Mouse (Mus musculus) CH12.LX (cell line): ENCODE measurements around the gene Asic4. TPM values are rescaled to one million over a fixed set of nuclear protein-coding genes. Genes with fewer than 3 reads are reported as not detected.

Experiments
- DNase-seq: peaks from one replicate; pipeline ENCODE4 v3.0.0-alpha.2; 2013; ENCODE audit errors: extremely low read depth
- H3K27ac ChIP-seq: 2 replicates; pipeline ENCODE4 v1.5.1; 2012; ENCODE audit warnings: low read depth, mild to moderate bottlenecking, control low read depth, moderate library complexity; ENCODE audit not compliant: insufficient read depth
- H3K27me3 ChIP-seq: replicated peaks from 2 replicates; pipeline ENCODE3; 2012; ENCODE audit warnings: inconsistent platforms
- H3K36me3 ChIP-seq, 2 experiments: replicated peaks in 1 of 2; 2 replicates each; pipeline versions ENCODE3 to v1.6.1; 2012; ENCODE audit warnings: inconsistent platforms in 1 of 2, low read length in 1 of 2, mild to moderate bottlenecking in 1 of 2, mixed read lengths in 1 of 2, moderate library complexity in 1 of 2; ENCODE audit not compliant: control insufficient read depth in 1 of 2, insufficient read depth in 1 of 2
- H3K4me1 ChIP-seq, 2 experiments: 2 replicates each; pipeline ENCODE4 v1.6.1; 2012; ENCODE audit warnings: inconsistent platforms in 1 of 2, moderate library complexity in 1 of 2; ENCODE audit not compliant: insufficient read depth in 2 of 2, control insufficient read depth in 1 of 2
- H3K4me2 ChIP-seq: 2 replicates; pipeline ENCODE4 v1.6.1; 2012; ENCODE audit warnings: low read depth, mild to moderate bottlenecking, control low read depth; ENCODE audit not compliant: poor library complexity, insufficient read depth, severe bottlenecking
- H3K4me3 ChIP-seq, 3 experiments: fragments of 150-350 bp in 1 of 3; sonication (generic) in 1 of 3; replicated peaks in 1 of 3; 2 replicates each; pipeline versions ENCODE3 to v1.5.1; 2011 to 2012; ENCODE audit warnings: low read depth in 2 of 3, low read length in 2 of 3, mild to moderate bottlenecking in 2 of 3, moderate library complexity in 2 of 3, control low read depth in 1 of 3, improper control_type of control experiment in 1 of 3, inconsistent platforms in 1 of 3, mixed read lengths in 1 of 3; ENCODE audit not compliant: poor library complexity in 1 of 3
- H3K79me2 ChIP-seq: replicated peaks from 2 replicates; pipeline ENCODE4 v1.6.1; 2012; ENCODE audit warnings: mild to moderate bottlenecking, moderate library complexity; ENCODE audit not compliant: control insufficient read depth, poor library complexity, insufficient read depth, severe bottlenecking; ENCODE audit errors: extremely low read depth
- H3K9ac ChIP-seq: 2 replicates; pipeline ENCODE4 v1.6.1; 2012; ENCODE audit warnings: low read depth, mild to moderate bottlenecking, control low read depth, moderate library complexity; ENCODE audit not compliant: insufficient read depth
- H3K9me3 ChIP-seq: replicated peaks from 2 replicates; pipeline ENCODE3; 2012; ENCODE audit warnings: low read length, inconsistent platforms, mixed read lengths
- BHLHE40 ChIP-seq: IDR thresholded peaks from 2 replicates; pipeline ENCODE4 v1.6.1; 2011; ENCODE audit warnings: mild to moderate bottlenecking, low read depth, low read length, improper control_type of control experiment
- CHD1 ChIP-seq: IDR thresholded peaks from 2 replicates; pipeline ENCODE4 v1.6.1; 2012; ENCODE audit warnings: low read depth, low read length, improper control_type of control experiment, inconsistent platforms
- E2F4 ChIP-seq: IDR thresholded peaks from 2 replicates; pipeline ENCODE4 v1.6.1; 2011; ENCODE audit warnings: low read depth, low read length, improper control_type of control experiment; ENCODE audit not compliant: insufficient replicate concordance
- EP300 ChIP-seq: IDR thresholded peaks from 2 replicates; pipeline ENCODE4 v1.6.1; 2011; ENCODE audit warnings: low read length, improper control_type of control experiment
- GABPA ChIP-seq: IDR thresholded peaks from 2 replicates; pipeline ENCODE4 v1.6.1; 2012; ENCODE audit warnings: low read depth, low read length, improper control_type of control experiment, inconsistent platforms; ENCODE audit not compliant: insufficient replicate concordance
- HCFC1 ChIP-seq: IDR thresholded peaks from 2 replicates; pipeline ENCODE4 v1.6.1; 2012; ENCODE audit warnings: low read depth, mild to moderate bottlenecking, inconsistent platforms, low read length, improper control_type of control experiment
- IRF4 ChIP-seq: IDR thresholded peaks from 2 replicates; pipeline ENCODE4 v1.6.1; 2014; ENCODE audit warnings: low read depth, mild to moderate bottlenecking, inconsistent platforms, low read length, improper control_type of control experiment
- JUND ChIP-seq: conservative IDR thresholded peaks from 2 replicates; pipeline ENCODE4 v1.6.1; 2011; ENCODE audit warnings: low read depth, low read length, improper control_type of control experiment
- KAT2A ChIP-seq: IDR thresholded peaks from 2 replicates; pipeline ENCODE4 v1.6.1; 2012; ENCODE audit warnings: low read length, improper control_type of control experiment, inconsistent platforms; ENCODE audit not compliant: insufficient replicate concordance
- MAFK ChIP-seq: IDR thresholded peaks from 2 replicates; pipeline ENCODE4 v1.6.1; 2011; ENCODE audit warnings: low read length, improper control_type of control experiment; ENCODE audit not compliant: insufficient replicate concordance
- MAX ChIP-seq: IDR thresholded peaks from 2 replicates; pipeline ENCODE4 v1.6.1; 2011; ENCODE audit warnings: low read length, improper control_type of control experiment
- MYC ChIP-seq: IDR thresholded peaks from 2 replicates; pipeline ENCODE4 v1.6.1; 2011; ENCODE audit warnings: low read depth, mild to moderate bottlenecking, improper control_type of control experiment, low read length
- PAX5 ChIP-seq: IDR thresholded peaks from 2 replicates; pipeline ENCODE4 v1.6.1; 2012; ENCODE audit warnings: low read length, inconsistent platforms, mixed read lengths
- RCOR1 ChIP-seq: conservative IDR thresholded peaks from 2 replicates; pipeline ENCODE4 v1.6.1; 2012; ENCODE audit warnings: low read depth, mild to moderate bottlenecking, inconsistent platforms, low read length, improper control_type of control experiment
- TBP ChIP-seq: conservative IDR thresholded peaks from 2 replicates; pipeline ENCODE4 v1.6.1; 2011; ENCODE audit warnings: low read depth, low read length, improper control_type of control experiment
- TCF12 ChIP-seq: IDR thresholded peaks from 2 replicates; pipeline ENCODE4 v1.6.1; 2014; ENCODE audit warnings: low read depth, mild to moderate bottlenecking, inconsistent platforms, low read length, improper control_type of control experiment
- UBTF ChIP-seq: IDR thresholded peaks from 2 replicates; pipeline ENCODE4 v1.6.1; 2012; ENCODE audit warnings: low read depth, mild to moderate bottlenecking, inconsistent platforms, low read length, improper control_type of control experiment, moderate library complexity
- USF1 ChIP-seq: IDR thresholded peaks from 2 replicates; pipeline ENCODE4 v1.6.1; 2014; ENCODE audit warnings: low read depth, mild to moderate bottlenecking, inconsistent platforms, low read length, improper control_type of control experiment
- ZKSCAN1 ChIP-seq: IDR thresholded peaks from 2 replicates; pipeline ENCODE4 v1.6.1; 2012; ENCODE audit warnings: low read depth, inconsistent platforms, low read length, improper control_type of control experiment, borderline replicate concordance
- ZNF384 ChIP-seq: IDR thresholded peaks from 2 replicates; pipeline ENCODE4 v1.6.1; 2012; ENCODE audit warnings: low read depth, low read length, improper control_type of control experiment, inconsistent platforms
- dilution Hi-C: fragments of 300-500 bp; cut with MboI; formaldehyde crosslinking; loops from 2 replicates; pipeline ENCODE4 v1.14.3; 2020; ENCODE audit warnings: low sequenced_read_pairs; ENCODE audit not compliant: extremely low pct_unique_long_range_greater_than_20kb, extremely low pct_ligation_motif_present
- in situ Hi-C: fragments of 300-500 bp; cut with MboI; formaldehyde crosslinking; loops from 3 replicates; pipeline ENCODE4 v1.14.3; 2019; ENCODE audit warnings: low sequenced_read_pairs, low pct_ligation_motif_present, low pct_unique_long_range_greater_than_20kb, mixed read lengths
- polyA plus RNA-seq: library from polyadenylated mRNA; unstranded; fragments of >175 nt; gene quantifications from 2 replicates; pipeline ENCODE4 v1.2.1, GENCODE M21; 2012; ENCODE audit warnings: low read depth; ENCODE audit not compliant: insufficient read length
- total RNA-seq, 2 experiments: library from RNA; depleted of rRNA; stranded (reverse); fragments of 300-350 nt in 1 of 2; fragments of >200 nt in 1 of 2; gene quantifications; 2 replicates each; pipeline ENCODE4 v1.2.3; 2012 to 2014

Gene Asic4
- total and polyA plus RNA-seq, 3 experiments, result not detected

DNA sequence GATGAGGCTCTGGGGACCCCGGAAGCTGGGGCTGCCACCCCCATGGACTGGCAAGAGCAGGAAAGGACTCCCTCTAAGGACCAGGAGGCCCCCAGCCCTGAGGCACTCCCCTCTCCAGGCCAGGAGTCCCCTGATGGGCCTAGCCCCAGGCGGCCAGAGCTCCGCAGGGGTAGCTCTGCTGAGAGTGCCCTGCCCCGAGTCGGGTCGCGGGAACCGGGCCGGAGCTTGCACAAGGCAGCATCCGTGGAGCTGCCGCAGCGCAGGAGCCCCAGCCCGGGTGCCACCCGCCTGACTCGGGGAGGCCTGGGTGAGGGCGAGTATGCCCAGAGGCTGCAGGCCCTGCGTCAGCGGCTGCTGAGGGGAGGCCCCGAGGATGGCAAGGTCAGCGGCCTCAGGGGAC is 28.4 kb upstream of the Asic4 start:
- no peaks in the 10 kb centered on the region for H3K9me3 ChIP-seq
- no peak for TF ChIP-seq TBP
- TF ChIP-seq ZNF384, result no peak
- no peak for TF ChIP-seq KAT2A
- TF ChIP-seq MAFK, result no peak
- TF ChIP-seq MYC, result no peak
- no peak for TF ChIP-seq BHLHE40
- no peak for TF ChIP-seq UBTF
- TF ChIP-seq TCF12, result no peak
- no peak for TF ChIP-seq IRF4
- no peak for TF ChIP-seq E2F4
- no peak overlapping the region for H3K27ac ChIP-seq
- H3K36me3 ChIP-seq, result peaks cover 9 to 86% of the 10 kb centered on the region in 2 experiments
- H3K79me2 ChIP-seq, result no peaks in the 10 kb centered on the region
- no peak overlapping the region for H3K4me3 ChIP-seq
- no peaks in the 10 kb centered on the region for H3K4me1 ChIP-seq
- H3K9ac ChIP-seq, result no peak overlapping the region
- dilution Hi-C loops, result no loop called here
- in situ Hi-C loops, result no loop called here
- no peak for DNase-seq
- no peak overlapping the region for H3K4me2 ChIP-seq
- no peaks in the 10 kb centered on the region for H3K27me3 ChIP-seq

DNA sequence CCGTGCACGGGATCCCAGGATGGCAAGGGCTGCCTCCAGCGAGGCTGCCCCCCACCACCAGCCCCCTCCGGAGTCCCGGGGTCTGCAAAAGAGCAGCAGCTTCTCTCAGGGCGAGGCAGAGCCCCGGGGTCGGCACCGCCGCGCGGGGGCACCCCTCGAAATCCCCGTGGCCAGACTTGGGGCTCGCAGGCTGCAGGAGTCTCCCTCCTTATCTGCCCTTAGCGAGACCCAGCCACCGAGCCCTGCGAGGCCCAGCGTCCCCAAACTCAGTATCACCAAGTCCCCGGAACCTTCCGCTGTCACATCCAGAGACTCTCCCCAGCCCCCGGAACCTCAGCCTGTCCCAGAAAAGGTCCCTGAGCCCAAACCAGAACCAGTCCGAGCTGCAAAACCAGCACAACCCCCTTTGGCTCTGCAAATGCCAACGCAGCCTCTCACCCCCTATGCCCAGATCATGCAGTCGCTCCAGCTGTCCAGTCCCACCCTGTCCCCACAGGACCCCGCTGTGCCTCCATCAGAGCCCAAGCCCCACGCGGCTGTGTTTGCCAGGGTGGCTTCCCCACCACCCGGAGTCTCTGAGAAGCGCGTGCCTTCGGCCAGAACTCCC is 27.9 kb upstream of the Asic4 start:
- in situ Hi-C loops (no loop called here), dilution Hi-C loops (no loop called here)
- no peaks in the 10 kb centered on the region for H3K4me1 ChIP-seq
- TF ChIP-seq CHD1, result no peak
- TF ChIP-seq ZNF384, result no peak
- TF ChIP-seq PAX5, result no peak
- TF ChIP-seq MAX, result no peak
- no peak for TF ChIP-seq EP300
- TF ChIP-seq RCOR1, result no peak
- TF ChIP-seq ZKSCAN1, result no peak
- TF ChIP-seq HCFC1, result no peak
- TF ChIP-seq JUND, result no peak
- no peak for TF ChIP-seq GABPA
- no peak for TF ChIP-seq TBP
- TF ChIP-seq USF1, result no peak
- TF ChIP-seq E2F4, result no peak
- peaks cover 10 to 87% of the 10 kb centered on the region in 2 experiments for H3K36me3 ChIP-seq
- H3K27ac ChIP-seq, result no peak overlapping the region
- no peaks in the 10 kb centered on the region for H3K9me3 ChIP-seq
- H3K9ac ChIP-seq, result no peak overlapping the region
- no peak overlapping the region for H3K4me2 ChIP-seq
- no peaks in the 10 kb centered on the region for H3K27me3 ChIP-seq
- H3K79me2 ChIP-seq, result no peaks in the 10 kb centered on the region
- H3K4me3 ChIP-seq, result no peak overlapping the region
- DNase-seq, result no peak
